Mouse (Mus musculus): ENCODE data around the gene Cacnb3.

DNA sequence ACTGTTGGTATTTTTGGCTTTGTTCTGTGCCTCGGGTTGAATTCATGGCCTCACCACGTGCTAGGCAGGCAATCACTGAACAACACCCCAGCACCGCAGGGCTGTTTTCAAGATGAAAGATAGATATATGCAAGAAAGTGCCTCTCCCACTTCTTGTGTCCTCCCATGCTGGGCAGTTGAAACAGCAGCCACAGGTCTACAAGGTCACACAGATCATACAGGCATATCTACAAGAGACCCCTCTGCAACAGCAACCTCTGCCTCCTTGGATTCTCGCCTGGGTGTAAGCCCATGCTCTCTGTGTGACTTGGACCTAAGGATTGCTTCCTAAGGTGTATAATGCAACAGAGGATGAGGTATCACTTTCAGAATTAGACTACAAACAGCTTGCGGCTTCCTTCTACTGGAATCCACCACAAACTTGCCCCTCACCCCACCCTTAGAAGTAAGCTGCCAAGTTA lies 7.2 kb upstream of the Cacnb3 start:
- TF ChIP-seq CTCF (IDR thresholded peaks at IDR 0.05; ENCODE audit: borderline replicate concordance, control insufficient read depth, extremely low read depth, insufficient read depth, low read length, poor library complexity): no peak
- TF ChIP-seq POLR2A (IDR thresholded peaks at IDR 0.05; ENCODE audit: control insufficient read depth, extremely low read depth, insufficient read depth, low read length, poor library complexity): no peak

All from thymus, adult 2 months (tissue).